Mouse (Mus musculus): ENCODE measurements around the gene Ovca2. TPM values are rescaled to one million over a fixed set of nuclear protein-coding genes. Genes with fewer than 3 reads are reported as not detected.

Gene Ovca2
- polyA plus RNA-seq, 1 experiment from 2014 or later = 14.4 TPM

- ATAC-seq = no peak
- WGBS = 87% methylated on average over 12 of the region's 12 CpGs
- no peak overlapping the region for H3K27ac ChIP-seq (ENCODE audit: low read depth, low read length)
- H3K9ac ChIP-seq (ENCODE audit: low read depth, low read length) = no peak overlapping the region
- no peaks in the 10 kb centered on the region for H3K36me3 ChIP-seq (ENCODE audit: control insufficient read depth, insufficient read depth, low read length)
- H3K4me2 ChIP-seq (ENCODE audit: low read length) = no peak overlapping the region
- no peaks in the 10 kb centered on the region for H3K9me3 ChIP-seq (ENCODE audit: control insufficient read depth, low read length)
- peaks cover 5% of the 10 kb centered on the region; the same call in 1 of the 2 replicates for H3K27me3 ChIP-seq (replicated peaks; ENCODE audit: control insufficient read depth, insufficient read depth, low read length)
- H3K4me1 ChIP-seq (ENCODE audit: control insufficient read depth, insufficient read depth, low read depth, low read length) = peaks cover 6% of the 10 kb centered on the region
- no peak overlapping the region for H3K4me3 ChIP-seq (ENCODE audit: low read length)
These were observed 22.3 kb upstream of the Ovca2 start for GRCm38 (mm10) chr11:75200935-75201334.

GRCm38 (mm10) chr11:75199951-75200350, 21.3 kb upstream of the Ovca2 start:
- no peaks in the 10 kb centered on the region for H3K36me3 ChIP-seq (ENCODE audit: control insufficient read depth, insufficient read depth, low read length)
- no peak overlapping the region for H3K4me3 ChIP-seq (ENCODE audit: low read length)
- no peak for ATAC-seq
- WGBS = 78% methylated on average over 5 of the region's 5 CpGs
- H3K27me3 ChIP-seq (replicated peaks; ENCODE audit: control insufficient read depth, insufficient read depth, low read length) = peaks cover 8% of the 10 kb centered on the region; the same call in 1 of the 2 replicates
- no peak overlapping the region for H3K27ac ChIP-seq (ENCODE audit: low read depth, low read length)
- no peak overlapping the region for H3K4me2 ChIP-seq (ENCODE audit: low read length)
- peaks cover 13% of the 10 kb centered on the region for H3K4me1 ChIP-seq (ENCODE audit: control insufficient read depth, insufficient read depth, low read depth, low read length)
- H3K9me3 ChIP-seq (ENCODE audit: control insufficient read depth, low read length) = no peaks in the 10 kb centered on the region
- H3K9ac ChIP-seq (ENCODE audit: low read depth, low read length) = no peak overlapping the region

GRCm38 (mm10) chr11:75198792-75199191, 20.2 kb upstream of the Ovca2 start:
- no peaks in the 10 kb centered on the region for H3K36me3 ChIP-seq (ENCODE audit: control insufficient read depth, insufficient read depth, low read length)
- H3K4me2 ChIP-seq (ENCODE audit: low read length) = no peak overlapping the region
- peaks cover 8% of the 10 kb centered on the region; the same call in 1 of the 2 replicates for H3K27me3 ChIP-seq (replicated peaks; ENCODE audit: control insufficient read depth, insufficient read depth, low read length)
- no peak overlapping the region for H3K4me3 ChIP-seq (ENCODE audit: low read length)
- ATAC-seq = no peak
- peaks cover 24% of the 10 kb centered on the region for H3K4me1 ChIP-seq (ENCODE audit: control insufficient read depth, insufficient read depth, low read depth, low read length)
- WGBS = 47% methylated on average over 4 of the region's 4 CpGs
- no peaks in the 10 kb centered on the region for H3K9me3 ChIP-seq (ENCODE audit: control insufficient read depth, low read length)
- H3K9ac ChIP-seq (ENCODE audit: low read depth, low read length) = no peak overlapping the region
- H3K27ac ChIP-seq (ENCODE audit: low read depth, low read length) = no peak overlapping the region

- Histone ChIP-seq H3K4me1 (ENCODE audit: control insufficient read depth, insufficient read depth, low read depth, low read length) (peaks cover 30% of the 10 kb centered on the region), H3K27me3 (replicated peaks; ENCODE audit: control insufficient read depth, insufficient read depth, low read length) (peaks cover 11% of the 10 kb centered on the region), H3K27ac (ENCODE audit: low read depth, low read length) (no peak overlapping the region)
These were observed 19.3 kb upstream of the Ovca2 start for GRCm38 (mm10) chr11:75197956-75198355.

GRCm38 (mm10) chr11:75196131-75196530, 17.5 kb upstream of the Ovca2 start:
- Histone ChIP-seq H3K27me3 (replicated peaks; ENCODE audit: control insufficient read depth, insufficient read depth, low read length) (peaks cover 11% of the 10 kb centered on the region), H3K9me3 (ENCODE audit: control insufficient read depth, low read length) (no peaks in the 10 kb centered on the region), H3K27ac (ENCODE audit: low read depth, low read length) (no peak overlapping the region), H3K9ac (ENCODE audit: low read depth, low read length) (peak overlapping the region; percentile 25; the same call in 1 of the 2 replicates), H3K4me2 (ENCODE audit: low read length) (peak overlapping the region; percentile 72), H3K4me1 (ENCODE audit: control insufficient read depth, insufficient read depth, low read depth, low read length) (peaks cover 31% of the 10 kb centered on the region), H3K4me3 (ENCODE audit: low read length) (peak overlapping the region; percentile 60), H3K36me3 (ENCODE audit: control insufficient read depth, insufficient read depth, low read length) (no peaks in the 10 kb centered on the region)
- WGBS = 52% methylated on average over 6 of the region's 6 CpGs
- no peak for ATAC-seq

More at GRCm38 (mm10) chr11:75197956-75198355, 19.3 kb upstream of the Ovca2 start:
- Histone ChIP-seq H3K36me3 (ENCODE audit: control insufficient read depth, insufficient read depth, low read length) (no peaks in the 10 kb centered on the region), H3K9me3 (ENCODE audit: control insufficient read depth, low read length) (no peaks in the 10 kb centered on the region), H3K9ac (ENCODE audit: low read depth, low read length) (no peak overlapping the region), H3K4me3 (ENCODE audit: low read length) (no peak overlapping the region), H3K4me2 (ENCODE audit: low read length) (no peak overlapping the region)
- ATAC-seq = no peak
- WGBS = 36% methylated on average over 7 of the region's 7 CpGs

GRCm38 (mm10) chr11:75194850-75195461, 16.3 kb upstream of the Ovca2 start:
- H3K27me3 ChIP-seq (replicated peaks; ENCODE audit: control insufficient read depth, insufficient read depth, low read length) = peaks cover 11% of the 10 kb centered on the region
- peak overlapping the region; percentile 20; the same call in 1 of the 2 replicates for H3K27ac ChIP-seq (ENCODE audit: low read depth, low read length)
- ATAC-seq = peak; percentile 35; the same call in 1 of the 2 replicates
- WGBS = under 1% methylated on average over 39 of the region's 39 CpGs
- H3K4me1 ChIP-seq (ENCODE audit: control insufficient read depth, insufficient read depth, low read depth, low read length) = peaks cover 31% of the 10 kb centered on the region
- H3K36me3 ChIP-seq (ENCODE audit: control insufficient read depth, insufficient read depth, low read length) = no peaks in the 10 kb centered on the region
- peak overlapping the region; percentile 72 for H3K4me2 ChIP-seq (ENCODE audit: low read length)
- no peaks in the 10 kb centered on the region for H3K9me3 ChIP-seq (ENCODE audit: control insufficient read depth, low read length)
- H3K4me3 ChIP-seq (ENCODE audit: low read length) = peak overlapping the region; percentile 60
- H3K9ac ChIP-seq (ENCODE audit: low read depth, low read length) = peak overlapping the region; percentile 68

- WGBS = under 1% methylated on average over 52 of the region's 52 CpGs
- no peaks in the 10 kb centered on the region for H3K36me3 ChIP-seq (ENCODE audit: control insufficient read depth, insufficient read depth, low read length)
- H3K9ac ChIP-seq (ENCODE audit: low read depth, low read length) = peak overlapping the region; percentile 68
- H3K4me3 ChIP-seq (ENCODE audit: low read length) = peak overlapping the region; percentile 60
- peak overlapping the region; percentile 32; the same call in 1 of the 2 replicates for H3K27ac ChIP-seq (ENCODE audit: low read depth, low read length)
- H3K27me3 ChIP-seq (replicated peaks; ENCODE audit: control insufficient read depth, insufficient read depth, low read length) = peaks cover 11% of the 10 kb centered on the region
- H3K4me1 ChIP-seq (ENCODE audit: control insufficient read depth, insufficient read depth, low read depth, low read length) = peaks cover 37% of the 10 kb centered on the region
- ATAC-seq = no peak
- no peaks in the 10 kb centered on the region for H3K9me3 ChIP-seq (ENCODE audit: control insufficient read depth, low read length)
- H3K4me2 ChIP-seq (ENCODE audit: low read length) = peak overlapping the region; percentile 72
These were observed 15.7 kb upstream of the Ovca2 start for GRCm38 (mm10) chr11:75194121-75194849.

- H3K27ac ChIP-seq (ENCODE audit: low read depth, low read length) = peak within 1 kb of the TSS; percentile 32; the same call in 1 of the 2 replicates
- H3K4me1 ChIP-seq (ENCODE audit: control insufficient read depth, insufficient read depth, low read depth, low read length) = peaks cover 39% of the 10 kb centered on the region
- no peak for ATAC-seq
- H3K9me3 ChIP-seq (ENCODE audit: control insufficient read depth, low read length) = no peaks in the 10 kb centered on the region
- H3K9ac ChIP-seq (ENCODE audit: low read depth, low read length) = peak within 1 kb of the TSS; percentile 68
- no peaks in the 10 kb centered on the region for H3K36me3 ChIP-seq (ENCODE audit: control insufficient read depth, insufficient read depth, low read length)
- peak within 1 kb of the TSS; percentile 60 for H3K4me3 ChIP-seq (ENCODE audit: low read length)
- peak within 1 kb of the TSS; percentile 72 for H3K4me2 ChIP-seq (ENCODE audit: low read length)
- under 1% methylated on average over 71 of the region's 84 CpGs for WGBS
- peaks cover 11% of the 10 kb centered on the region for H3K27me3 ChIP-seq (replicated peaks; ENCODE audit: control insufficient read depth, insufficient read depth, low read length)
These were observed 14.8 kb upstream of the Ovca2 start, which contains the start of gene Rtn4rl1 for GRCm38 (mm10) chr11:75193256-75194071. Gene Rtn4rl1 (plus strand): TSS chr11:75193783.
